ENCODE assay signal across 8 mouse cellular contexts in the genomic region with DNA sequence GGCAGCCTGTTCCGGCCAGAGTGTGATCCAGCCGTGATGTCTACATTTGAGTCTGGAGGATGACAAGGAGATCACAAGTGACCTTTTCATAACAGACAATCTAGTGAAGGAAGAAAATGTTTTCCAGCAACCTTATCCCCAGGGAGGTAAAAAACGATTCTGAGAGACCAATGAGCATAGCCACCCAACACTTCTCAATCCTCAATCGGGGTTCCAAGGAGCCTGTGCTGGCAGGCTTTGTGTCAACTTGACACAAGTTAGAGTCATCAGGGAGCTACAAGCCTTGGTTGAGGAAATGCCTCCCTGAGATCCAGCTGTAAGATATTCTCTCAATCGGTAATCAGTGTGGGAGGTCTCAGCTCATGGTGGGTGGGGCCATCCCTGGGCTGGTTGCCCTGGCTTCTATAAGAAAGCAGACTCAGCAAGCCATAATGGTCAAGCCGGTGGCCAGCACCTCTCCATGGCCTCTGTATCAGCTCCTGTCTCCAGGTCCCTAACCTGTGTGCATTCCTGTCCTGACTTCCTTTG. TPM values are rescaled to one million over a fixed set of nuclear protein-coding genes. Genes with fewer than 3 reads are reported as not detected.
DNase-seq lines count a peak whose midpoint lies in the region; ATAC-seq and TF ChIP-seq lines count a peak whose summit lies in the region.

TSS of gene Rph3al (minus strand) at position 51 of the 528 bp plus-strand sequence.

- DNase-seq in forebrain, embryonic 11.5 days (ENCODE audit: low spot score): no peak
- no peak for DNase-seq in forebrain, embryonic 14.5 days (ENCODE audit: low spot score)
- DNase-seq in lung, postnatal 10 days: peak; percentile 58
- DNase-seq in layer of hippocampus, postnatal 25 days (ENCODE audit: extremely low spot score in 1 of 2, low spot score in 1 of 2): no peak
- DNase-seq in cerebellum, adult 8-10 months: no peak
- DNase-seq in retina, embryonic 14.5 days (ENCODE audit: low spot score): no peak

- no peak for ATAC-seq in forebrain, embryonic 11.5 days (replicated peaks; ENCODE audit: low FRiP score)
- no peak for ATAC-seq in forebrain, embryonic 16.5 days
- no peak for ATAC-seq in forebrain, embryonic 14.5 days
- no peak for ATAC-seq in intestine, postnatal 0 days

- H3K9ac ChIP-seq in forebrain, embryonic 11.5 days (ENCODE audit: low read length): peak within 1 kb of the TSS; percentile 16
- H3K9ac ChIP-seq in forebrain, embryonic 16.5 days (replicated peaks; ENCODE audit: low read depth, low read length): no peak within 1 kb of the TSS
- peak within 1 kb of the TSS; percentile 32; the same call in 1 of the 2 replicates for H3K9ac ChIP-seq in forebrain, embryonic 14.5 days (ENCODE audit: low read length)
- peak within 1 kb of the TSS; percentile 26; the same call in 1 of the 2 replicates for H3K9ac ChIP-seq in intestine, postnatal 0 days (ENCODE audit: low read depth, low read length)

- TF ChIP-seq CTCF in intestine, postnatal 0 days (IDR thresholded peaks at IDR 0.05; ENCODE audit: low read depth): no peak

- WGBS in forebrain, embryonic 11.5 days: 74% methylated on average over 6 of the region's 6 CpGs
- WGBS in forebrain, embryonic 16.5 days: 71% methylated on average over 6 of the region's 6 CpGs
- 74% methylated on average over 6 of the region's 6 CpGs for WGBS in forebrain, embryonic 14.5 days
- 41% methylated on average over 6 of the region's 6 CpGs for WGBS in intestine, postnatal 0 days

- H3K4me3 ChIP-seq in forebrain, embryonic 11.5 days (ENCODE audit: low read depth, low read length): no peak within 1 kb of the TSS
- H3K4me3 ChIP-seq in forebrain, embryonic 16.5 days (replicated peaks; ENCODE audit: low read length): no peak within 1 kb of the TSS
- H3K4me3 ChIP-seq in forebrain, embryonic 14.5 days (ENCODE audit: low read depth, low read length): no peak within 1 kb of the TSS
- peak within 1 kb of the TSS; percentile 24 for H3K4me3 ChIP-seq in intestine, postnatal 0 days (ENCODE audit: low read depth, low read length)

- H3K4me1 ChIP-seq in forebrain, embryonic 11.5 days (replicated peaks; ENCODE audit: control insufficient read depth, insufficient read depth, low read length): 0 out of 2 replicates have a peak, but pooled peaks cover 6% of the 10 kb centered on the region
- H3K4me1 ChIP-seq in forebrain, embryonic 16.5 days (replicated peaks; ENCODE audit: control insufficient read depth, insufficient read depth, low read length): peaks cover 8% of the 10 kb centered on the region; the same call in 1 of the 2 replicates
- peaks cover 9% of the 10 kb centered on the region for H3K4me1 ChIP-seq in forebrain, embryonic 14.5 days (ENCODE audit: control insufficient read depth, insufficient read depth, low read length)
- H3K4me1 ChIP-seq in intestine, postnatal 0 days (replicated peaks; ENCODE audit: control insufficient read depth, insufficient read depth, low read length): peaks cover 29% of the 10 kb centered on the region

- H3K27ac ChIP-seq in forebrain, embryonic 11.5 days (ENCODE audit: low read depth, low read length): 0 out of 2 replicates have a peak within 1 kb of the TSS, but pooled peaks have one; percentile 2
- H3K27ac ChIP-seq in forebrain, embryonic 16.5 days (ENCODE audit: low read length): no peak within 1 kb of the TSS
- no peak within 1 kb of the TSS for H3K27ac ChIP-seq in forebrain, embryonic 14.5 days (ENCODE audit: low read depth, low read length)
- H3K27ac ChIP-seq in intestine, postnatal 0 days (ENCODE audit: low read depth, low read length): peak within 1 kb of the TSS; percentile 84

- H3K36me3 ChIP-seq in forebrain, embryonic 11.5 days (ENCODE audit: control insufficient read depth, insufficient read depth, low read length): no peaks in the 10 kb centered on the region
- no peaks in the 10 kb centered on the region for H3K36me3 ChIP-seq in forebrain, embryonic 16.5 days (ENCODE audit: control insufficient read depth, insufficient read depth)
- H3K36me3 ChIP-seq in forebrain, embryonic 14.5 days (ENCODE audit: control insufficient read depth, insufficient read depth, low read length): no peaks in the 10 kb centered on the region
- H3K36me3 ChIP-seq in intestine, postnatal 0 days (ENCODE audit: control insufficient read depth, insufficient read depth): no peaks in the 10 kb centered on the region

- no peaks in the 10 kb centered on the region for H3K9me3 ChIP-seq in forebrain, embryonic 11.5 days (ENCODE audit: control insufficient read depth, low read length)
- no peaks in the 10 kb centered on the region for H3K9me3 ChIP-seq in forebrain, embryonic 16.5 days (ENCODE audit: control insufficient read depth, low read length)
- no peaks in the 10 kb centered on the region for H3K9me3 ChIP-seq in forebrain, embryonic 14.5 days (replicated peaks; ENCODE audit: control insufficient read depth, low read length)
- H3K9me3 ChIP-seq in intestine, postnatal 0 days (ENCODE audit: control insufficient read depth): 0 out of 2 replicates have a peak, but pooled peaks cover 7% of the 10 kb centered on the region

- H3K27me3 ChIP-seq in forebrain, embryonic 11.5 days (ENCODE audit: control insufficient read depth, insufficient read depth, low read length): no peaks in the 10 kb centered on the region
- no peaks in the 10 kb centered on the region for H3K27me3 ChIP-seq in forebrain, embryonic 16.5 days (replicated peaks; ENCODE audit: control insufficient read depth, insufficient read depth, low read length)
- H3K27me3 ChIP-seq in forebrain, embryonic 14.5 days (replicated peaks; ENCODE audit: control insufficient read depth, insufficient read depth, low read length): no peaks in the 10 kb centered on the region
- no peaks in the 10 kb centered on the region for H3K27me3 ChIP-seq in intestine, postnatal 0 days (replicated peaks; ENCODE audit: control insufficient read depth, insufficient read depth, low read length)

- no peak within 1 kb of the TSS for H3K4me2 ChIP-seq in forebrain, embryonic 11.5 days (ENCODE audit: low read depth, low read length, severe bottlenecking)
- H3K4me2 ChIP-seq in forebrain, embryonic 16.5 days (ENCODE audit: low read length): no peak within 1 kb of the TSS
- H3K4me2 ChIP-seq in forebrain, embryonic 14.5 days (ENCODE audit: low read length): no peak within 1 kb of the TSS
- peak within 1 kb of the TSS; percentile 59 for H3K4me2 ChIP-seq in intestine, postnatal 0 days (replicated peaks; ENCODE audit: low read depth)

RNA-seq across cellular contexts. Expression of gene Rph3al, which starts in this region (rescaled TPM):
- polyA plus RNA-seq in forebrain, embryonic 11.5 days (2014; fragmentation: Nextera tagmentation; extraction: Ambion mirVana): 1.1 and 2.5 TPM in 2 replicates
- 1.1 and 2.0 TPM in 2 replicates for polyA plus RNA-seq in forebrain, embryonic 16.5 days (2015; fragmentation: Nextera tagmentation; extraction: Ambion mirVana)
- 1.6 and 2.8 TPM in 2 replicates for polyA plus RNA-seq in forebrain, embryonic 14.5 days (2014; fragmentation: Nextera tagmentation; extraction: Ambion mirVana)
- 10.5 and 12.9 TPM in 2 replicates for polyA plus RNA-seq in intestine, postnatal 0 days (2015; fragmentation: Nextera tagmentation; extraction: Ambion mirVana)
- total RNA-seq in layer of hippocampus, postnatal 25 days (2021): 1 to 10 TPM; 5.9 to 8.7 TPM

Comparison
In these comparisons a context has a peak if more than half of its experiments do, and no peak if none do; other contexts are left out.
1. H3K27ac ChIP-seq: peak in forebrain, embryonic 11.5 days (single experiment) and intestine, postnatal 0 days (single experiment); none in forebrain, embryonic 16.5 days (single experiment) and forebrain, embryonic 14.5 days (single experiment).